Mouse (Mus musculus) kidney, embryonic 15.5 days (tissue): ENCODE measurements around the gene Prkab2. TPM values are rescaled to one million over a fixed set of nuclear protein-coding genes. Genes with fewer than 3 reads are reported as not detected.

Experiments used
- ATAC-seq: fragments of 200-750 bp; cut with Nextera tagmentation; replicated peaks from 2 replicates; pipeline ENCODE4 v1.8.0; 2017; ENCODE audit warnings: moderate TSS enrichment; ENCODE audit not compliant: low FRiP score
- H3K27ac ChIP-seq: fragments of 300-500 bp; sonication (generic); 2 replicates; pipeline ENCODE4 v1.5.1; 2015; ENCODE audit warnings: mild to moderate bottlenecking, inconsistent platforms
- H3K27me3 ChIP-seq: fragments of 300-500 bp; sonication (generic); 2 replicates; pipeline ENCODE4 v1.6.1; 2015; ENCODE audit warnings: inconsistent platforms
- H3K36me3 ChIP-seq: fragments of 300-500 bp; sonication (generic); 2 replicates; pipeline ENCODE4 v1.6.1; 2015; ENCODE audit warnings: inconsistent platforms
- H3K4me1 ChIP-seq: fragments of 300-500 bp; sonication (generic); 2 replicates; pipeline ENCODE4 v1.6.1; 2015; ENCODE audit warnings: inconsistent platforms
- H3K4me2 ChIP-seq: fragments of 300-500 bp; sonication (generic); 2 replicates; pipeline ENCODE4 v1.6.1; 2015; ENCODE audit warnings: moderate library complexity, mild to moderate bottlenecking, inconsistent platforms
- H3K4me3 ChIP-seq: fragments of 300-500 bp; sonication (generic); replicated peaks from 2 replicates; pipeline ENCODE4 v1.5.1; 2015; ENCODE audit warnings: mild to moderate bottlenecking, inconsistent platforms
- H3K9ac ChIP-seq: fragments of 300-500 bp; sonication (generic); 2 replicates; pipeline ENCODE4 v1.6.1; 2015; ENCODE audit warnings: mild to moderate bottlenecking, inconsistent platforms
- H3K9me3 ChIP-seq: fragments of 300-500 bp; sonication (generic); replicated peaks from 2 replicates; pipeline ENCODE4 v1.6.1; 2016; ENCODE audit warnings: inconsistent platforms
- WGBS: fragments of 180-500 bp; shearing (Covaris S2); methylation state at CpG from one replicate; pipeline ENCODE4 v1.1.7; 2015; ENCODE audit warnings: mixed read lengths; 5-methylcytosine and 5-hydroxymethylcytosine counted together
- polyA plus RNA-seq: library from polyadenylated mRNA; unstranded; fragments of >200 nt; fragmentation: Nextera tagmentation; extraction: Ambion mirVana; gene quantifications from 2 replicates; pipeline ENCODE4 v1.2.1, GENCODE M21; 2015

Gene Prkab2
- polyA plus RNA-seq = 6.1 and 6.5 TPM in 2 replicates

GRCm38 (mm10) chr3:97657655-97658411 lies at the start of gene Prkab2:
TSS of gene Prkab2 (plus strand) at chr3:97658193.
- peak within 1 kb of the TSS; percentile 95 for H3K4me3 ChIP-seq
- ATAC-seq = peak; percentile 97

GRCm38 (mm10) chr3:97609201-97609844 lies 48.7 kb upstream of the Prkab2 start:
- Histone ChIP-seq H3K9ac (peak overlapping the region; percentile 84), H3K36me3 (no peaks in the 10 kb centered on the region), H3K27ac (peak overlapping the region; percentile 95), H3K27me3 (no peaks in the 10 kb centered on the region), H3K4me2 (peak overlapping the region; percentile 81), H3K4me3 (peak overlapping the region; percentile 87), H3K9me3 (no peaks in the 10 kb centered on the region), H3K4me1 (peaks cover 7% of the 10 kb centered on the region)
- peak; percentile 50; the same call in 1 of the 2 replicates for ATAC-seq
- 3% methylated on average over 20 of the region's 20 CpGs for WGBS

More at GRCm38 (mm10) chr3:97657655-97658411, at the start of gene Prkab2:
- H3K4me1 ChIP-seq = peaks cover 18% of the 10 kb centered on the region
- H3K4me2 ChIP-seq = peak within 1 kb of the TSS; percentile 84
- H3K9me3 ChIP-seq = no peaks in the 10 kb centered on the region
- peak within 1 kb of the TSS; percentile 48; the same call in 1 of the 2 replicates for H3K27ac ChIP-seq
- no peaks in the 10 kb centered on the region for H3K27me3 ChIP-seq
- 2% methylated on average over 51 of the region's 51 CpGs for WGBS
- H3K36me3 ChIP-seq = peaks cover 6% of the 10 kb centered on the region; the same call in 1 of the 2 replicates
- peak within 1 kb of the TSS; percentile 66 for H3K9ac ChIP-seq

- ATAC-seq = peak; percentile 95
- H3K36me3 ChIP-seq = no peaks in the 10 kb centered on the region
- peak within 1 kb of the TSS; percentile 81 for H3K4me2 ChIP-seq
- peak within 1 kb of the TSS; percentile 95 for H3K27ac ChIP-seq
- no peaks in the 10 kb centered on the region for H3K27me3 ChIP-seq
- no peaks in the 10 kb centered on the region for H3K9me3 ChIP-seq
- H3K4me1 ChIP-seq = peaks cover 7% of the 10 kb centered on the region
- H3K9ac ChIP-seq = peak within 1 kb of the TSS; percentile 84
- under 1% methylated on average over 56 of the region's 56 CpGs for WGBS
- H3K4me3 ChIP-seq = peak within 1 kb of the TSS; percentile 87
Observed at GRCm38 (mm10) chr3:97609845-97610410, 48.1 kb upstream of the Prkab2 start, which contains the start of gene Chd1l. TSS of gene Chd1l (minus strand) at chr3:97610203.

GRCm38 (mm10) chr3:97611021-97611420 lies 47.0 kb upstream of the Prkab2 start:
- ATAC-seq = no peak
- H3K9me3 ChIP-seq = no peaks in the 10 kb centered on the region
- H3K4me2 ChIP-seq = no peak overlapping the region
- 85% methylated on average over 6 of the region's 6 CpGs for WGBS
- H3K4me3 ChIP-seq = no peak overlapping the region
- H3K9ac ChIP-seq = no peak overlapping the region
- no peaks in the 10 kb centered on the region for H3K27me3 ChIP-seq
- H3K4me1 ChIP-seq = peaks cover 7% of the 10 kb centered on the region
- H3K27ac ChIP-seq = no peak overlapping the region
- H3K36me3 ChIP-seq = no peaks in the 10 kb centered on the region

- 0 out of 2 replicates have a peak, but pooled peaks cover 1% of the 10 kb centered on the region for H3K4me1 ChIP-seq
- no peak overlapping the region for H3K4me2 ChIP-seq
- H3K27me3 ChIP-seq = no peaks in the 10 kb centered on the region
- no peak overlapping the region for H3K27ac ChIP-seq
- 6% methylated on average over 1 of the region's 1 CpGs for WGBS
- H3K9me3 ChIP-seq = no peaks in the 10 kb centered on the region
- H3K9ac ChIP-seq = no peak overlapping the region
- no peaks in the 10 kb centered on the region for H3K36me3 ChIP-seq
- ATAC-seq = no peak
- H3K4me3 ChIP-seq = no peak overlapping the region
Observed at GRCm38 (mm10) chr3:97615154-97615553, 42.8 kb upstream of the Prkab2 start.

GRCm38 (mm10) chr3:97615933-97616332 lies 42.1 kb upstream of the Prkab2 start:
- Histone ChIP-seq H3K27ac (no peak overlapping the region), H3K27me3 (no peaks in the 10 kb centered on the region), H3K4me1 (no peaks in the 10 kb centered on the region), H3K9me3 (no peaks in the 10 kb centered on the region), H3K9ac (no peak overlapping the region), H3K36me3 (no peaks in the 10 kb centered on the region), H3K4me3 (no peak overlapping the region), H3K4me2 (no peak overlapping the region)
- ATAC-seq = no peak
- 90% methylated on average over 4 of the region's 4 CpGs for WGBS

GRCm38 (mm10) chr3:97617091-97617825 lies 40.7 kb upstream of the Prkab2 start:
- Histone ChIP-seq H3K4me2 (no peak overlapping the region), H3K4me1 (no peaks in the 10 kb centered on the region), H3K36me3 (no peaks in the 10 kb centered on the region), H3K27me3 (no peaks in the 10 kb centered on the region), H3K9me3 (no peaks in the 10 kb centered on the region), H3K9ac (no peak overlapping the region), H3K4me3 (no peak overlapping the region), H3K27ac (no peak overlapping the region)
- WGBS = 96% methylated on average over 19 of the region's 19 CpGs
- ATAC-seq = no peak

GRCm38 (mm10) chr3:97617899-97618298 lies 40.1 kb upstream of the Prkab2 start:
- Histone ChIP-seq H3K4me2 (no peak overlapping the region), H3K36me3 (no peaks in the 10 kb centered on the region), H3K4me3 (no peak overlapping the region), H3K9ac (no peak overlapping the region), H3K4me1 (no peaks in the 10 kb centered on the region), H3K27me3 (no peaks in the 10 kb centered on the region), H3K9me3 (no peaks in the 10 kb centered on the region), H3K27ac (no peak overlapping the region)
- no peak for ATAC-seq
- WGBS = 79% methylated on average over 8 of the region's 8 CpGs

GRCm38 (mm10) chr3:97620657-97621056 lies 37.3 kb upstream of the Prkab2 start:
- ATAC-seq = no peak
- no peaks in the 10 kb centered on the region for H3K27me3 ChIP-seq
- no peak overlapping the region for H3K27ac ChIP-seq
- H3K9me3 ChIP-seq = no peaks in the 10 kb centered on the region
- H3K36me3 ChIP-seq = no peaks in the 10 kb centered on the region
- WGBS = 90% methylated on average over 4 of the region's 4 CpGs
- no peak overlapping the region for H3K9ac ChIP-seq
- no peak overlapping the region for H3K4me2 ChIP-seq
- H3K4me1 ChIP-seq = no peaks in the 10 kb centered on the region
- no peak overlapping the region for H3K4me3 ChIP-seq

GRCm38 (mm10) chr3:97624611-97625010 lies 33.4 kb upstream of the Prkab2 start:
- Histone ChIP-seq H3K9me3 (no peaks in the 10 kb centered on the region), H3K27me3 (no peaks in the 10 kb centered on the region), H3K4me3 (no peak overlapping the region), H3K27ac (no peak overlapping the region), H3K4me2 (no peak overlapping the region), H3K4me1 (peaks cover 6% of the 10 kb centered on the region), H3K9ac (no peak overlapping the region), H3K36me3 (no peaks in the 10 kb centered on the region)
- 44% methylated on average over 2 of the region's 2 CpGs for WGBS
- no peak for ATAC-seq

- Histone ChIP-seq H3K4me3 (peak overlapping the region; percentile 55), H3K27ac (no peak overlapping the region), H3K9ac (no peak overlapping the region), H3K4me2 (peak overlapping the region; percentile 67), H3K36me3 (no peaks in the 10 kb centered on the region), H3K9me3 (no peaks in the 10 kb centered on the region), H3K4me1 (peaks cover 6% of the 10 kb centered on the region), H3K27me3 (no peaks in the 10 kb centered on the region)
- no peak for ATAC-seq
- WGBS = 79% methylated on average over 7 of the region's 7 CpGs
Observed at GRCm38 (mm10) chr3:97627893-97628292, 30.1 kb upstream of the Prkab2 start.
